Mouse (Mus musculus): ENCODE measurements around the gene 1700102P08Rik.

1700102P08Rik gene

DNA sequence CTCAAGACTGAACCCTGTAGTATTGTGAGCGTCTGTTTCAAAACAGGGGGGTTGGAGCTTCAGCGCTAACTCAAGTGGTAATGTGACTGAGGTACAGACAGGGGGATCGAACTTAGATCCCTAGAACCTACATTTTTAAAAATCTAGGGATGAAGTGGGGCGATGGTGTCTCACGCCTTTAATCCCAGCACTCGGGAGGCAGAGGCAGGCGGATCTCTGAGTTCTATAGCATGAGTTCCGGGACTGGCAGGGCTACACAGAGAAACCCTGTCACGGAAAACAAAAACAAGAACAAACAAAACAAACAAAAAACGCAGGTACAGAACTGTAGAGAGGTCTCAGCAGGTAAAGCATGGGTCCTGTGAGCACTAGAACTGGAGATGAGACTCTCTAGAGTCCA is 64.3 kb downstream of the 1700102P08Rik start:
- in situ Hi-C loops (cut with MboI, MseI), result no loop called here

- in situ Hi-C loops (cut with MboI, MseI), result no loop called here
Observed at GRCm38 (mm10) chr9:108459939-108460318, 67.3 kb downstream of the 1700102P08Rik start.
